Mouse (Mus musculus) cerebellum, adult 11 months (tissue): ENCODE measurements at regions not wholly inside any gene's neighbourhood (a gene's known extent, or its start where the extent isn't known, plus 50 kb on each side); places are given as distances from the start of the nearest gene placed in this dataset.
"Not testable (repeated sequence)": the region's sequence is repeated elsewhere in the genome, so short reads cannot be mapped to it uniquely, and the experiment has no call there.

Experiments used
- DNase-seq: peaks from one replicate; pipeline ENCODE4 v3.0.0; 2022

DNA sequence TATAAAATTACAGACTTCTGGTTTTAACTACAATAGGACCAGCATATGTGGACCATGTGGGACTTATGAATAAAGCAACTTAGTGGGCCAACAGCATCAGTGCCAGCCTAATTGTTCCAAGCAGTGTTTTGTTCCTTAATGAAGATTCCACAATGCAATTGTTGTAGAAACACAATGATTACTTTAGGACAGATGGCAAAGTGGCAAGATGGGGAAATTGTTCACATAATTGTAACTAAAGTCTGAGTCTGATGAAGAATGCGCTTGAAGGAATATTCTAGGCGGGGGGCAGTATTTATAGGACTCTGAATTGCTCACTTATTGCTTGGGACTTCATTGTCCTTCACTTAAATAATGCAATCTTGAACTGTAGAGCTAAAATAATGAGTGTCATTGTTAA, 253.4 kb upstream of the Kcnj3 start:
- DNase-seq = no peak

DNA sequence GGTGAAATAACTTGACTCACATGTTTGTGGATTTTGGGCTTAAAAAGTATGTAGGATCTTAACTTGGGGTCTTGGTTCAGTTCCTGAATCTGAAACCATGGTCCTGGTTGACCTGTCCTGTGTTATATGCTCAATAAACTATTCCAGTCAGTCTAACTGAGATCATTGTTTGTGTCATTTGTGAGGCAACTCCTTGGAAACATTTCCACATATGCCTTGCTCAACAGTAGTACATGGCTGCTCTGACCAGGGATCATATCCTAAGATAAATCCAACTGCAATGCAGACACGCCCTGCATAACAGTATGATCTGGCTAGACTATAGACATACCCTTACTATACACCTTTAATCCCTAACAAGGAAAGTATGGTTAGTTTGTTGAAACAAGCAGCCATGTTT, 228.9 kb upstream of the Kcnj3 start:
- DNase-seq = no peak

DNA sequence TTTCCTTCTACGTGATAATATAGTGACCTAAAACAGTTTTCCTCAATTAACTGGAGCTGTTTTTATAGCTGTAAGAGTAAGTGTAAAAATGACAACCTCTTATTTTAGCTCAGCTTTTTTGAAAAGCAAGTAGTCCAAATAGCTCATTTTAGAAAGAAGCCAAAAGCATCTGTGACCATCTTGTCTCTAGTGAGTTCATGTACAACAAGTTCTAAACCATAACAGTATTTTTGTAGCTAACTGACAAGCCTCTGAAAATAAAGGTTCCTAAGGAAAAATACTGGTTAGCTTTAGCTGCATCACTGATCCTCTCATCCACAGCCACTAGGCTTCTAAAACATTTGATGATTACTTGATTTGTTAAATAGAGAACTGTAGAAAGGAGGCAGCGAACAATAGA, 227.2 kb upstream of the Kcnj3 start:
- DNase-seq = no peak

DNA sequence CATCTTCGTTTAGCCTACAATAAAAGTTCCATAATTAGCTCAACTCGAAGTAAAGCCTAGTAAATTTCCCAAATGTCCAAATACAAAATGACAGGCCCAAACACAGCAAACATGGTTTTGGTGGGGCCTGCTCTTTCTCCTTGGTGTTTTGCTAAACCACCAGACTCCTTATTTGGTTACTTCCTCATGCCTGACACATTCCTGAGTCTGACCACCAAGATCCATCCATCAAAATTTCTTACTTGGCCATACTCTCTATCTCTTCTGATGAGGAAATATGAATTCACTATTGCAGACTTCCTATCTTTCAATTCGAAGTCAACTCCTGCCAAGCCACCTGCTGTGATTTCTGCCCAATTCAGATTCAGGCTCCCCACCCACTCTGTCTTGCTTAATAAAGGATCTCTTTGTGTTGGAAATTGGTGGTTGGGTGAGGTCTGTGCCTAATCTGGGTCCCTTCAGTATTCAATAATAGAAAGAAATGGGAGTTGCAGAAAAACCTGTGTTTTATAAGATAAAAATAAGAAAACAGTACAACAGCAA, 225.9 kb upstream of the Kcnj3 start:
- DNase-seq = no peak

DNA sequence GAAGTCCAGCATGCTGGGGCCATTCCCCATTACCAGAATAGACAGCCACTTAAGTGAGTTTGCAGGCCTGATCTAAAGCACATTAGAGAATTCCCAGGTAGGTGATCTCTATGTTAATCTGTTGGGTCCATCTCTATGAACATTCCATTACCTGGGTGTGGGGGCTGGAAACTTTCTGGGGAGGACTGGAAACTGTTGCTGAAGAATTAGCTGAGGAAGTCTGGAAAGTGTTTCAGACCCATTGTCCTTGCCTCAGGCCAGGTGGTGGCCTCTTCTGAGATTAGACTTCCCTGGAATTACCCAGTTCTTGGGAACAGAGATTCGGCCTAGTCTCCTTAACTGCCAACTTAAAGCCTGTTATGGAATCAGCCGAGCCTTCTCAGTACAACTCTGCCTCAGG, 224.5 kb upstream of the Kcnj3 start:
- no peak for DNase-seq

DNA sequence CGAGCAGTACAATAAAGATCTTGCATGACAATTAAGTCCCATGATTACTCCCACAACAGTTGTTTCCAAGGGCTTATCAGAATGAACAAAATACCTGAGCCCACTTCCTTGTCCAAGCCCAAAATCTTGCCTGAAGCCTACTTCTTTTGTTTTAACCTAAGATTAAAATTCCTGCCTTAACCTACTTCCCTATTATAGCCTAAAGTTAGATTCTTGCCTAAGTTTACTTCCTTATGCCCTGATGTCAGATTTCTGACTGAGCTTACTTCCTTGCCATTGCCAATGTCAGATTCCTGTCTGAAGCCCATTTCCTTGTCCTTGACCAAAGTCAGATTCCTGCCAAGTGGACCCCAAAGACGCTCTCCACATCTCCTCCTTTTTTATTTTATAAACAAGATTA, 213.7 kb upstream of the Kcnj3 start:
- DNase-seq = no peak

DNA sequence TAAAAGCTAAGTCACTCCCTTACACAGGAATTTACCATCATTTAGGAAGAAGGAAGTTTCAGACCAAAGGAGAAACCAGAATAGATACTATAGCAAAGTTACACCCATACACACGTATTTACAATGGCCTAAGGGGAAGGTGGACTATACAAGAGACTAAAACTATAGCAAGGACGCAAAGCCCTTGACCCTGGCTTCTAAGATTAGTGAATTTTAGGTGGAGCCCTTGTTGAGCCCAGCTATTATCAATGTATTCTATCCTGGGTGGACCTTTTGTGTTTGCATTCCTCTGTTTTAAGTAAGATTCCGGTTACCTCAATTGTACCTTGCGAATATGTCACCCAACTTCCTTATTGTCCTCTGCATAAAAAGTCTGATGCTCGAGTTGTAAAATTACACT, 213.0 kb upstream of the Kcnj3 start:
- DNase-seq = not testable (repeated sequence)

DNA sequence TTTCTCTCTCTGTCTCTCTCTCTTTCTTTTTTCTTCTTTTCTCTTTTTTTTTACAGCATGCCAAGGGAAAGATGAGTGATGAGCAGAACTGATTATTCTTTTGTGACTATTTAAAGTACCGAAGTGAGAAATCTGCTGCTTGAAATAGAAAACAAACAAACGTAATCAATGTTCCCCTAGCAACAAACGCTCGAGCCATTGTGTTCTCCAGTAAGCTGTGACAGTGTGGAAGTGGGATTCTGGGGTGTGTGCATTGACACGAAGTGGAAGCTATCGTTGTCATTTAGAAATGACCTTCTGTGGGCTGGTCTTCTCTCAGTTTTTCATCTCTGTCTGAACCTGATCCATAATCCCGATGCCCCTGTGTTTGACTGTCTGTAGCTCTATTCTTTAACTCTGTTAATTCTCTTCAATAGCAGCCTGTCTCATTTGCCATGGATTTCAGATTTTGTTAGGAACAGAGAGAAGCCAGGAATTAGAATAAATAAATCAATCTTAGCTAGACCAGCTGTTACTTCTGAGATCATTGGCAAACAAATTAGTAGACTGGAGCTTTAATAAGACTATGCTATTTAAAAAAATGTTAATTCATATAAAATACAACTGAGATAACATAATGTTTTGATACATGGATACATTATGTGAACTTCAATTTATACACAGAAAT, 207.5 kb upstream of the Kcnj3 start:
- no peak for DNase-seq

DNA sequence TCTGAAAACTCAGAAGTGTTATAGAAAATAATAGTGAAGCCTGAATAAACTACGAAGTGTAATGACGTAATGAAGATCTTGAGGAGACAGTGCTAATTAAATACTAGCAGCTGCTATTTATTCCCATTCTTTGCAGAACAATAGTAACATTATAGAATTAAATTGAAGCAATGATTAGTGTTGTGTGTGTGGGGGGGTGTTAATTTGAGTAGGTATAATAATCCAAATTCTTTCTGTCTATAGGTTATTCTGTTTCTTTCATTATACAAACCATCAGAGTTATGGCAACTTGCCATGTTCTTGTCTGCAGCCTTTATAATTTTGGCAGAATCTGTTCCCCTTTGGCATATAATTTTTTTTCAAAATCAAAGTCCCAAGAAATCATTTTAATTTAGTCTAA, 203.9 kb upstream of the Kcnj3 start:
- DNase-seq = no peak

DNA sequence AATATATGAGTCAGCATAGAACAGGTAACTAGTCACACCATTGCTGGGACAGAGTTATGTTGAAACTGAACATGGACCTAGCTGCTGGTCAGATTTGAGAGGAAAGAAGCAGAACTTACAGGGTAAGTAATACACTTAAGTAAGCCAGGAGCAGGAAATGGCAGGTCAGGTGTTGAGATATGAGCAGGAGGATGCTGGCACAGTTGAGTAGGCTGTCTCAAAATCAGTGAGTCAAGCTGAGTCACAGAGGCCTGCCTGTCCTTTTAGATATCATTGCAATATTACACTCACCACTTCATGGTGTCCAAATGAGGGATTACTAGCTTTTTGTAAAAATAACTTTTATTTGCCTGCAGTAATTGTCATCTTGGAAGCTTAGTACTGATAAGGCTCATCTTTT, 182.6 kb upstream of the Kcnj3 start:
- no peak for DNase-seq

DNA sequence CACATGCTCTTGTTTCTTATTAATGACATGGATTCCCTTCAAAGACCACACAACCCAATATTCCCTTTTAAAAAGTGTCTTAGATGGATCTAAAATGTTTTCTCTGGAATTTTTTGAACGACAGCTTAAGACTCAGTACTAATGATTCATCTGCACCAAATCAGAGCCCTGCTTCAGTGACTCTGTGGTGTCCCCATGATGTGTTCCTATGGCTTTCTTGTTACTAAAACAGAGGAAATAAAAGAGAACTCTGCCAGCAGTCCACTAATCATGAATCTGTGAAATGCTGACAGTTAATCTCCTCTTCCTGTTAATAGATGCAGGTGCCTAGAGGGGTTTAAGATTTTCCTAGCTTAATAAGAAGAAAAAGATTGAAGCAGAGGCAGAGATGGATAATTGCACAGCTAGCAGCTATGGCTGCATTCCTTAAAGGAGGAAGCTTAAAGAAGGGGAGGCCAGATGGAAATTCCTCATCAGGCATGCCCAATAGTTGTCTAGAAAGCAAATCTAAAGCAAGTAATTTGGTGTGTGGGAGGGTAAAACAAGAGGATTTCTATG, 173.0 kb upstream of the Kcnj3 start:
- no peak for DNase-seq

DNA sequence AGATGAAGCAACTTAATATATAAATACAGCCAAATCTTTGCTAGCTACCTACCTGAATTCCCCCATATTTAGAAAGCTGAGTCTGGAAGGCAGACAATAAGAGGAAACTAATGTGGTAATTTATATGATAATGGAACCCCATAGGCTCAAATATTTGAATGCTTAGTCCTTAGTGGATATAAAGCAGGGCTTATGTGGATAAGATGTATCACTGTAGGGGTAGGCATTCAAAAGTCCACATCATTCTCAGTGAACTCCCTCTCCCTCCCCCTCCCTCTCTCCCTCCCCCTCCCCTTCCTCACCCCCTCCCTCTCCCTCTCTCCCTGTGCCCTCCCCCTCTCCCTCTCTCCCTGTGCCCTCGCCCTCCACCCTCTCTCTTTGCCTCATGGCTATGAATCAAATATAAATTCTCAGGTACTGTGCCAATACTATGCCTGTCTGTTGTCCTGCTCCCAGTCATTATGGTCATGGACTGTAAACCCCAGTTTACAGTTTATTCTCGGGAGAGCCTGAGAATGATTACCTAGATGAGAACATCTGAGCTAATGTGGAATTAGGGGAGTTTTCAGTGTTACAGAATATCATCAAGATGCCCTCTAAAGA, 171.8 kb upstream of the Kcnj3 start:
- DNase-seq = no peak

DNA sequence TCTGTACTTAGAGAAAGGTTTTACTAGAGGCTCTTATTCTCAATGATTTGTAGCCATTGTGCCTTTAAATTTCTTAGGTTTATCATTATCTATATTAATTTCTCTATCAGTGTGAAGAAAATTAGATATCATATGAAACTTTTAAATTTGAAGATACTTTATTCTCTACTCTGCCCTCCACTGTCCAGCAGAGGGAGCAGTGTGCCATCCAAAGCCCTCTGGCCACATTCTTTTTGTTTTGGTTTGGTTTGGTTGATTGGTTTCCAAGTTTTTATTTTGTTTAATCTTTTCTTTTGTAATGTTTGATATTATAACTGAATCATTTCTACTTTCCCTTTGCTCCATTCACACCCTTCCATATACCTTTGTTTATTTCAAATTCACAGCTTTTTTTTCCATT, 129.4 kb upstream of the Kcnj3 start:
- DNase-seq = peak; percentile 18

DNA sequence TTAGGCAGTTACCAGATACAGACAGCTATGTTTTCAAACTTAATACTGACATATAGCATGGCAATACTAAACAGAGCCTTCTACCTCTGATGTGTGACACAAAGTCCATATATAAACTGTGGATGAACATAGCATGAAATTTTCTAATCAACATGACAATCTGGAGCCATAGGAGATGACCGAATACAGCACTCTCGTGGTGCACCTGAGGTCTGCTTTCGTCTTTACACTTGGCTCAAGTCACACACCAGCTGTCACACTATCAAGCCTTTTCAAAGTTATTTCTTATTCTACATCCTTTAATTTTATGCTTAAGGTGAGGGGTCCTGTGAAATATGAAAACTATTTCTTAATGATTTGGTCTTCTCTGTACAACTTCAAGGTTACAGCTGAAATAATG, 120.1 kb upstream of the Kcnj3 start:
- peak; percentile 3 for DNase-seq

DNA sequence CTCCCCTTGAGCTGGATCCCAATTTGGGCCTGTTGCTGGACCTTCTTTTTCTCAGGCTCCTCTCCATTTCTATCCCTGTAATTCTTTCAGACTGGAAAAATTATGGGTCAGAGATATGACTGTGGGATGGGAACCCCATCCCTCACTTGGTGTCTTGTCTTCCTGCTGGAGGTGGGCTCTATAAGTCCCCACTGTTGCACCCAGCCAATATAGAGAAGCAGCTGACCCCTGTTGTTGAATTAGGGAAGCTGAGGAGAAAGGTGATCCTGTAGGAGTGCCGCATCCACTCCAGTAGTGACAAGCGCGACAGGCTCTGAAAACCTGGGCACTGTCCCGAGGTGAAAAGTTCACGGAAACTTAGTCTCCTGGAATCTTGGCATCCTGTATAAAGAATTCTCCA, 81.7 kb upstream of the Kcnj3 start:
- DNase-seq = not testable (repeated sequence)
